Mouse (Mus musculus) C2C12 (cell line): ENCODE results near the gene Il23a.

ENCODE experiments used
- CEBPB ChIP-seq: IDR thresholded peaks from one replicate; pipeline ENCODE4 v1.6.1; 2011; ENCODE audit warnings: low read depth, mild to moderate bottlenecking, control low read depth, moderate library complexity
- CTCF ChIP-seq: IDR thresholded peaks from one replicate; pipeline ENCODE4 v1.5.1; 2011; ENCODE audit not compliant: control insufficient read depth, insufficient read depth, insufficient read length
- MAX ChIP-seq: IDR thresholded peaks from one replicate; pipeline ENCODE4 v1.6.1; 2011; ENCODE audit warnings: mild to moderate bottlenecking, control low read depth
- MYOD1 ChIP-seq: IDR thresholded peaks from one replicate; pipeline ENCODE4 v1.6.1; 2011; ENCODE audit warnings: low read depth; ENCODE audit not compliant: control insufficient read depth, insufficient read length
- MYOG ChIP-seq: IDR thresholded peaks from one replicate; pipeline ENCODE4 v1.6.1; 2011; ENCODE audit not compliant: control insufficient read depth, insufficient read length; ENCODE audit errors: extremely low read depth
- USF1 ChIP-seq: IDR thresholded peaks from one replicate; pipeline ENCODE4 v1.6.1; 2011; ENCODE audit warnings: low read depth, mild to moderate bottlenecking, control low read depth, moderate library complexity

- TF ChIP-seq CTCF, result no peak
- TF ChIP-seq USF1, result no peak
- TF ChIP-seq MAX, result no peak
- TF ChIP-seq MYOG, result no peak
- peak; percentile 65 for TF ChIP-seq CEBPB
- no peak for TF ChIP-seq MYOD1
Observed at GRCm38 (mm10) chr10:128253677-128254255, 44.8 kb downstream of the Il23a start, which contains the start of gene Apon.
